Mouse (Mus musculus) liver, postnatal 0 days (tissue): ENCODE measurements around the gene Sf3a2. TPM values are rescaled to one million over a fixed set of nuclear protein-coding genes. Genes with fewer than 3 reads are reported as not detected.

ENCODE experiments used
- ATAC-seq: fragments of 200-750 bp; cut with Nextera tagmentation; 2 replicates; pipeline ENCODE4 v1.8.0; 2017; ENCODE audit warnings: mild to moderate bottlenecking, moderate library complexity
- DNase-seq: peaks from one replicate; pipeline ENCODE4 v3.0.0-alpha.2; 2016
- H3K27ac ChIP-seq: fragments of 300-500 bp; sonication (generic); 2 replicates; pipeline ENCODE4 v1.5.1; 2014; ENCODE audit warnings: antibody characterized with exemption, moderate library complexity, mild to moderate bottlenecking, low read depth
- H3K27me3 ChIP-seq: fragments of 300-500 bp; sonication (generic); 2 replicates; pipeline ENCODE4 v1.6.1; 2014; ENCODE audit warnings: low read length, control low read depth, mixed read lengths; ENCODE audit not compliant: insufficient read depth
- H3K36me3 ChIP-seq: fragments of 300-500 bp; sonication (generic); replicated peaks from 2 replicates; pipeline ENCODE4 v1.6.1; 2014; ENCODE audit warnings: mild to moderate bottlenecking, control low read depth, low read length, moderate library complexity, mixed read lengths; ENCODE audit not compliant: insufficient read depth
- H3K4me1 ChIP-seq: fragments of 300-500 bp; sonication (generic); 2 replicates; pipeline ENCODE4 v1.6.1; 2014; ENCODE audit warnings: antibody characterized with exemption, mild to moderate bottlenecking, control low read depth; ENCODE audit not compliant: insufficient read depth
- H3K4me2 ChIP-seq: fragments of 300-500 bp; sonication (generic); 2 replicates; pipeline ENCODE4 v1.6.1; 2014; ENCODE audit warnings: low read depth, mild to moderate bottlenecking, low read length, moderate library complexity, mixed read lengths
- H3K4me3 ChIP-seq: fragments of 300-500 bp; sonication (generic); 2 replicates; pipeline ENCODE4 v1.5.1; 2014; ENCODE audit warnings: low read depth, low read length
- H3K9ac ChIP-seq: fragments of 300-500 bp; sonication (generic); replicated peaks from 2 replicates; pipeline ENCODE4 v1.6.1; 2014; ENCODE audit warnings: mild to moderate bottlenecking, moderate library complexity
- H3K9me3 ChIP-seq: fragments of 300-500 bp; sonication (generic); 2 replicates; pipeline ENCODE4 v1.6.1; 2016; ENCODE audit warnings: mild to moderate bottlenecking, control low read depth, low read length, mixed read lengths
- CTCF ChIP-seq: sonication (generic); IDR thresholded peaks from 2 replicates; pipeline ENCODE4 v1.5.1; 2016; ENCODE audit warnings: antibody characterized with exemption, low read depth
- EP300 ChIP-seq: IDR thresholded peaks from 2 replicates; pipeline ENCODE4 v1.6.1; 2016; ENCODE audit warnings: antibody characterized with exemption, low read depth, mild to moderate bottlenecking
- WGBS: fragments of 180-500 bp; shearing (Covaris S2); extraction: QIAGEN DNeasy Blood & Tissue Kit; methylation state at CpG from one replicate; pipeline ENCODE4 v1.1.7; 2014; ENCODE audit not compliant: insufficient replicate concordance; 5-methylcytosine and 5-hydroxymethylcytosine counted together
- polyA plus RNA-seq: library from polyadenylated mRNA; unstranded; fragments of >200 nt; fragmentation: Nextera tagmentation; extraction: Ambion mirVana; gene quantifications from 2 replicates; pipeline ENCODE4 v1.2.1, GENCODE M21; 2015

Sf3a2 gene
- polyA plus RNA-seq: 20.9 and 22.2 TPM in 2 replicates

DNA sequence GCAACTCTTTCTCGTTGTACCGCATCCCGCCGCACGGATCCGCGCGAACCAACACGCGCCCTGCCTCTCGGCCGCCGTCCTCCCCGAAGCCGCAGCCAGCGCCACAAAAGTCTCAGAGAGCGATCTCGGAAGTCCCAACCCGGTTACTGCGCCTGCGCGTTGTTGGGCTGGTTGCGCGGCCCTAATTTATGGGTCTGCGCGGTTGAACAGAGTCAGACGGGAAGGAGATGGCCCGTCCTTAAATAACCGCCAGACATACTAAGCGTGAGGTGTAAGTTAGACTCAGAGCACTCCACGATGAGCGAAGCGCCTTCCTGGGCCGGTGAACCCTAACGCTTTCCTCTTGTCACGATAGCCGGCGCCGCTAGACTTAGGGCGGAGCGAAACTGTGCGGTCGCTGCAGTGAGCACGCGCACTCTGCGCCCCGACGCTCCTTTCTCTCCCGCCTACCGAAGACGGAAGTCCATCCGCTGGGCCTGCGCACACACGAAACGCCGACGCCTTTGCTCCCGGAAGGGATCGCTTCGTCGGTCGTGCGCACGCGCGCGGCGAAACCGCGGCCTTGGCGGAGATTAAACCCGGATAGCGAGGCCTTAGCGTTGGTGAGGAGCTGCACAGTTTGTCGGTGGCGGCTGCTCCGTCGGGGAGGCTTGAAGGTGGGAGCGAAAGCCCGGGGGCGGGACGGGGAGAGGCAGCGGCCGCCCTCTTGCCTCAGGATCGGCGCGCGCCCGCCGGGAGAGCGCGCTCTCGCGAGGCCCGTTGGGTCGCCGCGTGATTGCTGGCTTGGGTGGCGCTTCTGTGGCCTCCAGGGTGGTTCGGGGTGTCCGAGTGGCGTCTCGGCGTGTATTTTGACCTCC is at the start of gene Sf3a2, which contains the start of gene Plekhj1:
Gene Sf3a2 (plus strand): TSS at position 49 of the 857 bp plus-strand sequence.
Gene Plekhj1 (minus strand): TSS at position 477 of the 857 bp plus-strand sequence.
- H3K27ac ChIP-seq: peak within 1 kb of the TSS; percentile 96
- WGBS: under 1% methylated on average over 98 of the region's 104 CpGs
- H3K4me1 ChIP-seq: peaks cover 22% of the 10 kb centered on the region
- no peaks in the 10 kb centered on the region for H3K27me3 ChIP-seq
- peak within 1 kb of the TSS; percentile 86 for H3K4me3 ChIP-seq
- peak; percentile 96 for DNase-seq
- H3K36me3 ChIP-seq: peaks cover 58% of the 10 kb centered on the region
- H3K9ac ChIP-seq: peak within 1 kb of the TSS; percentile 91
- H3K9me3 ChIP-seq: no peaks in the 10 kb centered on the region
- peak; percentile 93 for ATAC-seq
- peak within 1 kb of the TSS; percentile 93 for H3K4me2 ChIP-seq
- TF ChIP-seq EP300 (peak; percentile 26; the same call in 1 of the 2 replicates), CTCF (peak; percentile 18; the same call in 1 of the 2 replicates)

GRCm38 (mm10) chr10:80748609-80749008 is 49.4 kb upstream of the Sf3a2 start:
- H3K36me3 ChIP-seq: no peaks in the 10 kb centered on the region
- H3K4me3 ChIP-seq: no peak overlapping the region
- no peak overlapping the region for H3K9ac ChIP-seq
- no peak for TF ChIP-seq EP300
- TF ChIP-seq CTCF: no peak
- no peak overlapping the region for H3K4me2 ChIP-seq
- no peaks in the 10 kb centered on the region for H3K9me3 ChIP-seq
- H3K4me1 ChIP-seq: peaks cover 27% of the 10 kb centered on the region
- 5% methylated on average over 6 of the region's 6 CpGs for WGBS
- ATAC-seq (no peak), DNase-seq (peak; percentile 70)
- H3K27ac ChIP-seq: no peak overlapping the region
- no peaks in the 10 kb centered on the region for H3K27me3 ChIP-seq

- H3K4me3 ChIP-seq: peak overlapping the region; percentile 18; the same call in 1 of the 2 replicates
- H3K27ac ChIP-seq: peak overlapping the region; percentile 67
- peak; percentile 1; the same call in 1 of the 2 replicates for ATAC-seq
- 3% methylated on average over 16 of the region's 16 CpGs for WGBS
- H3K36me3 ChIP-seq: no peaks in the 10 kb centered on the region
- TF ChIP-seq CTCF (peak; percentile 67), EP300 (no peak)
- H3K9ac ChIP-seq: peak overlapping the region; percentile 23
- no peaks in the 10 kb centered on the region for H3K27me3 ChIP-seq
- DNase-seq: peak; percentile 53
- no peaks in the 10 kb centered on the region for H3K9me3 ChIP-seq
- peak overlapping the region; percentile 67 for H3K4me2 ChIP-seq
- H3K4me1 ChIP-seq: peaks cover 27% of the 10 kb centered on the region
Observed at GRCm38 (mm10) chr10:80751188-80751832, 46.7 kb upstream of the Sf3a2 start.

DNA sequence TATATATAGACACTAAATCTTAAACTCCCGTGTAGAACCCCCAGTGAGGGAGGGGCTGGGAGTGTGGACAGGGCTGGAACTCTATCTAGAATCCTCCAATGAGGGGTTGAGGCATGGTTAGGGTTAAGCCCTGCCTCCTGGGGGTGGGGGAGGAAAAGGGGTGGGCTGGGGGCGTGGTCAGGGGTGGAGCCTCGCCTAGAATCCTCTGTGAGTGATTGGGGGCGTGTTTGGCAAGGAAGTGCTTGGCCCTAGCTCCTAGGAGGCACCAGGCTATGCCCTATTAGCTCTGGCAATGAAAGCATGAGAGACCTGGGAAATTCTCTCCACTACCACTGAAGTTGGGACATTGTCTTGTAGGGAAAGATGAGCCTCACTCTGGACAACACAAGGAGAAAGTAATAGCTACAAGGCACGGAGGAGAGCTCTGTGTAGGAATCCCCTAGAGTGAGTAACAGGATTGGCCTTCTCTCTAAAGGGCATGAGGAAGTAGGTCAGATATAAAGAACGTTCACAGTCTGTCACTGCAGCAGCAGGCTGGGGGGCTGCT is 45.8 kb upstream of the Sf3a2 start:
- Histone ChIP-seq H3K27me3 (no peaks in the 10 kb centered on the region), H3K4me1 (peaks cover 36% of the 10 kb centered on the region), H3K9ac (peak overlapping the region; percentile 23; the same call in 1 of the 2 replicates), H3K27ac (peak overlapping the region; percentile 67), H3K4me3 (peak overlapping the region; percentile 18; the same call in 1 of the 2 replicates), H3K36me3 (no peaks in the 10 kb centered on the region), H3K4me2 (peak overlapping the region; percentile 67), H3K9me3 (no peaks in the 10 kb centered on the region)
- TF ChIP-seq CTCF: no peak
- no peak for TF ChIP-seq EP300
- ATAC-seq (peak; percentile 49), DNase-seq (peak; percentile 92)
- 2% methylated on average over 6 of the region's 6 CpGs for WGBS

GRCm38 (mm10) chr10:80754594-80755290 is 43.3 kb upstream of the Sf3a2 start, which contains the start of gene Dot1l:
Dot1l (plus strand) TSS chr10:80755206.
- Histone ChIP-seq H3K27ac (peak within 1 kb of the TSS; percentile 91), H3K9me3 (no peaks in the 10 kb centered on the region), H3K4me3 (peak within 1 kb of the TSS; percentile 99), H3K4me2 (peak within 1 kb of the TSS; percentile 91), H3K36me3 (no peaks in the 10 kb centered on the region), H3K27me3 (no peaks in the 10 kb centered on the region), H3K9ac (peak within 1 kb of the TSS; percentile 98), H3K4me1 (peaks cover 54% of the 10 kb centered on the region)
- ATAC-seq (peak; percentile 91), DNase-seq (peak; percentile 99)
- TF ChIP-seq EP300 (no peak), CTCF (no peak)
- 2% methylated on average over 27 of the region's 57 CpGs for WGBS
